In genomic region chr3:114334334-114334733, GRCm38 (mm10) we compare ENCODE assay signal across 20 mouse cellular contexts.
DNase-seq lines count a peak whose midpoint lies in the region; ATAC-seq and TF ChIP-seq lines count a peak whose summit lies in the region.
"Had no signal": no experiment of that assay in that cellular context is flagged by ENCODE, and none has a peak within 500 bp of the region (broad histone marks: within the 10 kb centered on the region; RNA-seq: fewer than 3 reads in every experiment).

No protein-coding gene starts in this region.

- H3K9me3 ChIP-seq in heart, postnatal 0 days (replicated peaks; ENCODE audit: control insufficient read depth, low read length): no peaks in the 10 kb centered on the region
- H3K9me3 ChIP-seq: embryonic facial prominence, embryonic 10.5 days; heart, embryonic 10.5 days; hindbrain, embryonic 15.5 days; kidney, embryonic 15.5 days; limb, embryonic 13.5 days; lung, embryonic 15.5 days; neural tube, embryonic 15.5 days had no signal

- no peak overlapping the region for H3K4me2 ChIP-seq in heart, postnatal 0 days (ENCODE audit: low read depth, low read length)
- H3K4me2 ChIP-seq: hindbrain, embryonic 15.5 days; kidney, embryonic 15.5 days; limb, embryonic 13.5 days; lung, embryonic 15.5 days; neural tube, embryonic 15.5 days had no signal

- DNase-seq in heart, postnatal 0 days (ENCODE audit: low spot score): no peak
- no peak for DNase-seq in heart, adult 9 months (ENCODE audit: low spot score in 2 of 2)
- DNase-seq in left cerebral cortex, adult 2 months (ENCODE audit: extremely low spot score in 1 of 2, low spot score in 2 of 2): no peak
- no peak for DNase-seq in left cerebral cortex, adult 11 months (ENCODE audit: low spot score)
- DNase-seq in ES-CJ7 (ENCODE audit: low read depth, low spot score): peak; percentile 13
- peak; percentile 46 for DNase-seq in brain, adult 2 months (ENCODE audit: low read depth, low spot score)
- DNase-seq in retina, postnatal 1 day: no peak
- DNase-seq: adrenal gland, postnatal 36 days; cerebellum, adult 11-12 months; cerebellum, postnatal 10 days; lung, postnatal 4 days; right cerebral cortex, postnatal 14 days had no signal

- intact Hi-C loops in left cerebral cortex, adult 2 months (cut with DNase I): no loop called here

- TF ChIP-seq EP300 in heart, postnatal 0 days (IDR thresholded peaks at IDR 0.05; ENCODE audit: low read depth): no peak

- H3K36me3 ChIP-seq in heart, postnatal 0 days (replicated peaks; ENCODE audit: control insufficient read depth, insufficient read depth, low read length): no peaks in the 10 kb centered on the region
- H3K36me3 ChIP-seq: embryonic facial prominence, embryonic 10.5 days; heart, embryonic 10.5 days; hindbrain, embryonic 15.5 days; kidney, embryonic 15.5 days; limb, embryonic 13.5 days; lung, embryonic 15.5 days; neural tube, embryonic 15.5 days had no signal

- H3K27ac ChIP-seq in heart, postnatal 0 days (ENCODE audit: low read depth): no peak overlapping the region
- H3K27ac ChIP-seq in left cerebral cortex, adult 2 months: no peak overlapping the region
- H3K27ac ChIP-seq: embryonic facial prominence, embryonic 10.5 days; heart, embryonic 10.5 days; hindbrain, embryonic 15.5 days; kidney, embryonic 15.5 days; limb, embryonic 13.5 days; liver, embryonic 14.5 days; lung, embryonic 15.5 days; neural tube, embryonic 15.5 days had no signal

- no peak for ATAC-seq in heart, postnatal 0 days (ENCODE audit: insufficient read depth, low read depth)

- H3K4me1 ChIP-seq in heart, postnatal 0 days (ENCODE audit: control insufficient read depth, insufficient read depth): no peaks in the 10 kb centered on the region
- H3K4me1 ChIP-seq: embryonic facial prominence, embryonic 10.5 days; heart, embryonic 10.5 days; hindbrain, embryonic 15.5 days; kidney, embryonic 15.5 days; limb, embryonic 13.5 days; lung, embryonic 15.5 days; neural tube, embryonic 15.5 days had no signal

- H3K27me3 ChIP-seq in heart, postnatal 0 days (ENCODE audit: control insufficient read depth, insufficient read depth, low read length): no peaks in the 10 kb centered on the region
- H3K27me3 ChIP-seq: hindbrain, embryonic 15.5 days; kidney, embryonic 15.5 days; limb, embryonic 13.5 days; lung, embryonic 15.5 days; neural tube, embryonic 15.5 days had no signal

- TF ChIP-seq CTCF in heart, postnatal 0 days (IDR thresholded peaks at IDR 0.05; ENCODE audit: low read depth): peak; percentile 22; the same call in 1 of the 2 replicates
- TF ChIP-seq CTCF in left cerebral cortex, adult 2 months (IDR thresholded peaks at IDR 0.05): peak; percentile 33

- no peak overlapping the region for H3K4me3 ChIP-seq in heart, postnatal 0 days (ENCODE audit: low read depth, low read length)
- H3K4me3 ChIP-seq in left cerebral cortex, adult 2 months: no peak overlapping the region
- H3K4me3 ChIP-seq: embryonic facial prominence, embryonic 10.5 days; heart, embryonic 10.5 days; hindbrain, embryonic 15.5 days; kidney, embryonic 15.5 days; limb, embryonic 13.5 days; lung, embryonic 15.5 days; neural tube, embryonic 15.5 days had no signal

- H3K9ac ChIP-seq in heart, postnatal 0 days (replicated peaks; ENCODE audit: low read depth, low read length): no peak overlapping the region
- H3K9ac ChIP-seq: hindbrain, embryonic 15.5 days; kidney, embryonic 15.5 days; limb, embryonic 13.5 days; liver, embryonic 14.5 days; lung, embryonic 15.5 days; neural tube, embryonic 15.5 days had no signal

Comparison
In these comparisons a context has a peak if more than half of its experiments do, and no peak if none do; other contexts are left out.
1. DNase-seq: peak in ES-CJ7 (single experiment) and brain, adult 2 months (single experiment); none in heart, postnatal 0 days (single experiment), heart, adult 9 months (0 of 2), left cerebral cortex, adult 2 months (0 of 2), left cerebral cortex, adult 11 months (single experiment) and retina, postnatal 1 day (single experiment).